Mouse (Mus musculus) left cerebral cortex, adult 8-10 months (tissue): ENCODE data around the gene Shisal2a. TPM values are rescaled to one million over a fixed set of nuclear protein-coding genes. Genes with fewer than 3 reads are reported as not detected.

Source experiments
- DNase-seq, 2 experiments: peaks; one replicate each; pipeline ENCODE4 v3.0.0; 2022; ENCODE audit warnings: low spot score in 2 of 2
- total RNA-seq, 4 experiments: library from RNA; stranded (reverse); gene quantifications; 2 replicates each; pipeline ENCODE4 v1.2.4; 2022

The Shisal2a gene
- not detected for total RNA-seq

GRCm38 (mm10) chr4:108383183-108383714 lies at the start of gene Shisal2a:
Gene Shisal2a, minus strand, starts transcription at chr4:108383349.
- DNase-seq: no peak

GRCm38 (mm10) chr4:108431561-108431936 lies 48.4 kb upstream of the Shisal2a start:
- DNase-seq: no peak

- no peak for DNase-seq
Observed at GRCm38 (mm10) chr4:108430656-108431560, 47.8 kb upstream of the Shisal2a start.

- DNase-seq: no peak
Observed at GRCm38 (mm10) chr4:108428341-108428721, 45.2 kb upstream of the Shisal2a start.

GRCm38 (mm10) chr4:108427719-108428340 lies 44.7 kb upstream of the Shisal2a start:
- DNase-seq: no peak

- DNase-seq: no peak
Observed at GRCm38 (mm10) chr4:108424587-108424986, 41.4 kb upstream of the Shisal2a start.

- no peak for DNase-seq
Observed at GRCm38 (mm10) chr4:108407621-108408020, 24.5 kb upstream of the Shisal2a start.

- no peak for DNase-seq
Observed at GRCm38 (mm10) chr4:108406861-108407401, 23.8 kb upstream of the Shisal2a start, which contains the start of gene Gpx7. Gene Gpx7, minus strand, starts transcription at chr4:108406961.

- DNase-seq: peak; percentile 64 to 66
Observed at GRCm38 (mm10) chr4:108406138-108406860, 23.1 kb upstream of the Shisal2a start.

- DNase-seq: no peak
Observed at GRCm38 (mm10) chr4:108405766-108406137, 22.6 kb upstream of the Shisal2a start.

- DNase-seq: no peak
Observed at GRCm38 (mm10) chr4:108403861-108404635, 20.9 kb upstream of the Shisal2a start.

- DNase-seq: no peak
Observed at GRCm38 (mm10) chr4:108400395-108400794, 17.2 kb upstream of the Shisal2a start.

- no peak for DNase-seq
Observed at GRCm38 (mm10) chr4:108394236-108394635, 11.1 kb upstream of the Shisal2a start.

GRCm38 (mm10) chr4:108392558-108392957 lies 9.4 kb upstream of the Shisal2a start:
- DNase-seq: no peak

GRCm38 (mm10) chr4:108391124-108391523 lies 8.0 kb upstream of the Shisal2a start:
- DNase-seq: no peak

GRCm38 (mm10) chr4:108388741-108389140 lies 5.6 kb upstream of the Shisal2a start:
- no peak for DNase-seq

GRCm38 (mm10) chr4:108387681-108388253 lies 4.6 kb upstream of the Shisal2a start:
- DNase-seq: no peak

GRCm38 (mm10) chr4:108387106-108387505 lies 4.0 kb upstream of the Shisal2a start:
- DNase-seq: no peak

- DNase-seq: no peak
Observed at GRCm38 (mm10) chr4:108386087-108386486, 2.9 kb upstream of the Shisal2a start.

- DNase-seq: no peak
Observed at GRCm38 (mm10) chr4:108380146-108380545, 3.0 kb downstream of the Shisal2a start.
